Mouse (Mus musculus): ENCODE measurements around the gene Lin54.

Lin54 gene

GRCm38 (mm10) chr5:100491704-100492103 lies 8.7 kb downstream of the Lin54 start:
- in situ Hi-C loops (cut with MboI; ENCODE audit: low sequenced_read_pairs), result no loop called here

GRCm38 (mm10) chr5:100489340-100489739 lies 11.1 kb downstream of the Lin54 start:
- in situ Hi-C loops (cut with MboI; ENCODE audit: low sequenced_read_pairs), result no loop called here

- in situ Hi-C loops (cut with MboI; ENCODE audit: low sequenced_read_pairs), result no loop called here
Observed at GRCm38 (mm10) chr5:100488231-100488630, 12.2 kb downstream of the Lin54 start.

- in situ Hi-C loops (cut with MboI; ENCODE audit: low sequenced_read_pairs), result no loop called here
Observed at GRCm38 (mm10) chr5:100487120-100487519, 13.3 kb downstream of the Lin54 start.

GRCm38 (mm10) chr5:100483569-100483968 lies 16.9 kb downstream of the Lin54 start:
- in situ Hi-C loops (cut with MboI; ENCODE audit: low sequenced_read_pairs), result no loop called here

GRCm38 (mm10) chr5:100477604-100478003 lies 22.8 kb downstream of the Lin54 start:
- in situ Hi-C loops (cut with MboI; ENCODE audit: low sequenced_read_pairs), result no loop called here

GRCm38 (mm10) chr5:100476328-100476727 lies 24.1 kb downstream of the Lin54 start:
- in situ Hi-C loops (cut with MboI; ENCODE audit: low sequenced_read_pairs), result no loop called here

- in situ Hi-C loops (cut with MboI; ENCODE audit: low sequenced_read_pairs), result no loop called here
Observed at GRCm38 (mm10) chr5:100467336-100467735, 33.1 kb downstream of the Lin54 start.

GRCm38 (mm10) chr5:100466624-100467023 lies 33.8 kb downstream of the Lin54 start:
- in situ Hi-C loops (cut with MboI; ENCODE audit: low sequenced_read_pairs), result no loop called here

- in situ Hi-C loops (cut with MboI; ENCODE audit: low sequenced_read_pairs), result no loop called here
Observed at GRCm38 (mm10) chr5:100462374-100462773, 38.1 kb downstream of the Lin54 start.

GRCm38 (mm10) chr5:100461526-100461925 lies 38.9 kb downstream of the Lin54 start:
- in situ Hi-C loops (cut with MboI; ENCODE audit: low sequenced_read_pairs), result no loop called here

- in situ Hi-C loops (cut with MboI; ENCODE audit: low sequenced_read_pairs), result no loop called here
Observed at GRCm38 (mm10) chr5:100459468-100459867, 41.0 kb downstream of the Lin54 start.

GRCm38 (mm10) chr5:100451871-100452270 lies 48.6 kb downstream of the Lin54 start:
- in situ Hi-C loops (cut with MboI; ENCODE audit: low sequenced_read_pairs), result no loop called here

- in situ Hi-C loops (cut with MboI; ENCODE audit: low sequenced_read_pairs), result no loop called here
Observed at GRCm38 (mm10) chr5:100438796-100439195, 61.6 kb downstream of the Lin54 start.

- in situ Hi-C loops (cut with MboI; ENCODE audit: low sequenced_read_pairs), result no loop called here
Observed at GRCm38 (mm10) chr5:100437917-100438316, 62.5 kb downstream of the Lin54 start.

- in situ Hi-C loops (cut with MboI; ENCODE audit: low sequenced_read_pairs), result no loop called here
Observed at GRCm38 (mm10) chr5:100437086-100437485, 63.4 kb downstream of the Lin54 start.

- in situ Hi-C loops (cut with MboI; ENCODE audit: low sequenced_read_pairs), result no loop called here
Observed at GRCm38 (mm10) chr5:100430966-100431365, 69.5 kb downstream of the Lin54 start.

- in situ Hi-C loops (cut with MboI; ENCODE audit: low sequenced_read_pairs), result no loop called here
Observed at GRCm38 (mm10) chr5:100430076-100430390, 70.4 kb downstream of the Lin54 start.

GRCm38 (mm10) chr5:100429344-100430075 lies 70.9 kb downstream of the Lin54 start:
- in situ Hi-C loops (cut with MboI; ENCODE audit: low sequenced_read_pairs), result no loop called here

GRCm38 (mm10) chr5:100428734-100429343 lies 71.6 kb downstream of the Lin54 start:
- in situ Hi-C loops (cut with MboI; ENCODE audit: low sequenced_read_pairs), result no loop called here

- in situ Hi-C loops (cut with MboI; ENCODE audit: low sequenced_read_pairs), result no loop called here
Observed at GRCm38 (mm10) chr5:100428031-100428733, 72.3 kb downstream of the Lin54 start.

- in situ Hi-C loops (cut with MboI; ENCODE audit: low sequenced_read_pairs), result no loop called here
Observed at GRCm38 (mm10) chr5:100427276-100427675, 73.2 kb downstream of the Lin54 start.
